Mouse (Mus musculus): ENCODE measurements at regions not wholly inside any gene's neighbourhood (a gene's known extent, or its start where the extent isn't known, plus 50 kb on each side); places are given as distances from the start of the nearest gene placed in this dataset.

- DNase-seq = no peak
These were observed 130.0 kb upstream of the Gm9833 start for GRCm38 (mm10) chr3:9957870-9958269.

- peak; percentile 27 to 29 for DNase-seq
These were observed 127.9 kb upstream of the Gm9833 start for GRCm38 (mm10) chr3:9959716-9960661.

GRCm38 (mm10) chr3:9960696-9961095, 127.2 kb upstream of the Gm9833 start:
- DNase-seq = peak in 1 of 2 experiments; percentile 33

All from layer of hippocampus, postnatal 36 days (tissue).